Mouse (Mus musculus) ZHBTc4 (cell line): ENCODE measurements around the gene Grik5.

Experiments used
- DNase-seq: peaks from one replicate; pipeline ENCODE4 v3.0.0-alpha.2; 2011; ENCODE audit warnings: low read depth, low spot score

Gene Grik5

GRCm38 (mm10) chr7:24985799-24986198, 86.3 kb downstream of the Grik5 start:
- peak; percentile 70 for DNase-seq

GRCm38 (mm10) chr7:24984307-24984706, 87.8 kb downstream of the Grik5 start:
- DNase-seq: peak; percentile 66

GRCm38 (mm10) chr7:24983396-24983795, 88.8 kb downstream of the Grik5 start:
- peak; percentile 84 for DNase-seq

GRCm38 (mm10) chr7:24980439-24980838, 91.7 kb downstream of the Grik5 start:
- no peak for DNase-seq

GRCm38 (mm10) chr7:24978781-24979180, 93.4 kb downstream of the Grik5 start:
- DNase-seq: no peak

- DNase-seq: peak; percentile 77
These were observed 97.1 kb downstream of the Grik5 start for GRCm38 (mm10) chr7:24974893-24975595.

- DNase-seq: no peak
These were observed 98.2 kb downstream of the Grik5 start for GRCm38 (mm10) chr7:24973902-24974301.

GRCm38 (mm10) chr7:24973208-24973607, 98.9 kb downstream of the Grik5 start:
- no peak for DNase-seq

- DNase-seq: peak; percentile 97
These were observed 99.9 kb downstream of the Grik5 start, which contains the start of gene Rabac1 for GRCm38 (mm10) chr7:24971972-24972893. Gene Rabac1, minus strand, starts transcription at chr7:24972754.

- peak; percentile 85 for DNase-seq
These were observed 100.7 kb downstream of the Grik5 start for GRCm38 (mm10) chr7:24971261-24971971.

- no peak for DNase-seq
These were observed 101.8 kb downstream of the Grik5 start for GRCm38 (mm10) chr7:24970341-24970740.

- no peak for DNase-seq
These were observed 102.3 kb downstream of the Grik5 start for GRCm38 (mm10) chr7:24969805-24970204.

- DNase-seq: no peak
These were observed 103.7 kb downstream of the Grik5 start for GRCm38 (mm10) chr7:24968463-24968862.

- DNase-seq: no peak
These were observed 104.2 kb downstream of the Grik5 start for GRCm38 (mm10) chr7:24967966-24968365.

- DNase-seq: peak; percentile 84
These were observed 107.1 kb downstream of the Grik5 start for GRCm38 (mm10) chr7:24964897-24965535.

GRCm38 (mm10) chr7:24964288-24964687, 107.9 kb downstream of the Grik5 start:
- DNase-seq: no peak
